Mouse (Mus musculus) 3T3-L1 (cell line): Measurements from ENCODE around the gene Crebzf.

Experiments used
- DNase-seq: peaks from one replicate; pipeline ENCODE4 v3.0.0-alpha.2; 2015; ENCODE audit warnings: low read depth, low spot score

Crebzf gene

GRCm38 (mm10) chr7:90442518-90443080 is at the start of gene Crebzf:
Gene Crebzf (plus strand): TSS chr7:90442729.
- peak; percentile 98 for DNase-seq

GRCm38 (mm10) chr7:90395073-90395472 is 47.5 kb upstream of the Crebzf start:
- DNase-seq: peak; percentile 74

GRCm38 (mm10) chr7:90395928-90396327 is 46.6 kb upstream of the Crebzf start:
- DNase-seq: peak; percentile 59

- peak; percentile 84 for DNase-seq
These were observed 32.6 kb upstream of the Crebzf start for GRCm38 (mm10) chr7:90409934-90410333.

GRCm38 (mm10) chr7:90426020-90427001 is 16.2 kb upstream of the Crebzf start, which contains the start of gene Ccdc89:
Gene Ccdc89 (plus strand): TSS chr7:90426577.
- DNase-seq: peak; percentile 97

GRCm38 (mm10) chr7:90427006-90427405 is 15.5 kb upstream of the Crebzf start:
- DNase-seq: no peak

GRCm38 (mm10) chr7:90432221-90432620 is 10.3 kb upstream of the Crebzf start:
- DNase-seq: no peak

- DNase-seq: no peak
These were observed 2.5 kb upstream of the Crebzf start for GRCm38 (mm10) chr7:90440044-90440443.

GRCm38 (mm10) chr7:90442070-90442469 is 459 bp upstream of the Crebzf start:
- peak; percentile 17 for DNase-seq

GRCm38 (mm10) chr7:90443101-90444091 is 867 bp downstream of the Crebzf start:
- peak; percentile 53 for DNase-seq

GRCm38 (mm10) chr7:90444206-90444605 is 1.7 kb downstream of the Crebzf start:
- peak; percentile 42 for DNase-seq

- DNase-seq: peak; percentile 45
These were observed 13.8 kb downstream of the Crebzf start for GRCm38 (mm10) chr7:90456149-90456844.

- DNase-seq: peak; percentile 96
These were observed 14.4 kb downstream of the Crebzf start, which contains the start of gene Tmem126a for GRCm38 (mm10) chr7:90456845-90457468. Gene Tmem126a (minus strand): TSS chr7:90457229.

GRCm38 (mm10) chr7:90457517-90457916 is 15.0 kb downstream of the Crebzf start:
- DNase-seq: peak; percentile 68

- peak; percentile 16 for DNase-seq
These were observed 17.8 kb downstream of the Crebzf start for GRCm38 (mm10) chr7:90460330-90460729.

GRCm38 (mm10) chr7:90460930-90461329 is 18.4 kb downstream of the Crebzf start:
- DNase-seq: no peak

- no peak for DNase-seq
These were observed 18.9 kb downstream of the Crebzf start for GRCm38 (mm10) chr7:90461441-90461840.

GRCm38 (mm10) chr7:90473511-90473910 is 31.0 kb downstream of the Crebzf start:
- DNase-seq: no peak

GRCm38 (mm10) chr7:90475793-90476312 is 33.3 kb downstream of the Crebzf start, which contains the start of gene Tmem126b:
Gene Tmem126b (minus strand): TSS chr7:90476001.
- peak; percentile 96 for DNase-seq
